24 mouse cellular contexts compared by ENCODE assay signal in the genomic region with DNA sequence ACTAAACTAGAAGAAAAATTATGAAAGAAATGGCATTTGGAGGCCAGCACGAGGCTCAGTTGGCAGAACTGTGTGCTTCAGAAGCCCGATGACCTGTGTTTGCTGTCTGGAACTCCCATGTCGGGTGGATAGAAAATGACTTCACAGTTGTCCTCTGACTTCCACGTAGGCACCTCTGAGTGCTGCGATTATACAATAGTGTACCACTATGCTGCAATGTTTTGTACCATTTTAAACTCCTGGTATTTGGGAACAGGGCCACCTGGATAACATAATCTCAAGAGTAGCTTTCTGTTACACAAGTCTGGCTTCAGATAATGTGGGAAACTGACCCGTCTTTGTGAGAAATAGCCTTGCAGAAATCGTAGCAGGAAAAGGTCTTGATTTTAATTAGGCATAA.
"Had no signal": no experiment of that assay in that cellular context is flagged by ENCODE, and none has a peak within 500 bp of the region (broad histone marks: within the 10 kb centered on the region; RNA-seq: fewer than 3 reads in every experiment).

No protein-coding gene starts in this region.

- H3K4me1 ChIP-seq: heart, embryonic 13.5 days; heart, embryonic 15.5 days; hindbrain, embryonic 13.5 days; hindbrain, embryonic 15.5 days; kidney, embryonic 15.5 days; limb, embryonic 13.5 days; limb, embryonic 15.5 days; liver, embryonic 13.5 days had no signal

- H3K9me3 ChIP-seq: heart, embryonic 13.5 days; heart, embryonic 15.5 days; hindbrain, embryonic 13.5 days; hindbrain, embryonic 15.5 days; kidney, embryonic 15.5 days; limb, embryonic 13.5 days; limb, embryonic 15.5 days; liver, embryonic 13.5 days had no signal

- ATAC-seq: hindbrain, postnatal 0 days; intestine, embryonic 16.5 days had no signal

- H3K9ac ChIP-seq: heart, embryonic 13.5 days; heart, embryonic 15.5 days; hindbrain, embryonic 13.5 days; hindbrain, embryonic 15.5 days; kidney, embryonic 15.5 days; limb, embryonic 13.5 days; limb, embryonic 15.5 days; liver, embryonic 13.5 days had no signal

- H3K27ac ChIP-seq: heart, embryonic 13.5 days; heart, embryonic 15.5 days; hindbrain, embryonic 13.5 days; hindbrain, embryonic 15.5 days; hindbrain, postnatal 0 days; kidney, embryonic 15.5 days; kidney, postnatal 0 days; limb, embryonic 13.5 days; limb, embryonic 15.5 days; liver, embryonic 13.5 days had no signal

- H3K4me2 ChIP-seq: heart, embryonic 11.5 days; heart, embryonic 13.5 days; heart, embryonic 15.5 days; hindbrain, embryonic 13.5 days; hindbrain, embryonic 15.5 days; kidney, embryonic 15.5 days; limb, embryonic 13.5 days; limb, embryonic 15.5 days; liver, embryonic 13.5 days had no signal

- DNase-seq: gastrocnemius, postnatal 14 days; gastrocnemius, postnatal 36 days; heart, postnatal 14 days; heart, postnatal 36 days; kidney, adult 11 months; kidney, adult 2 months; kidney, adult 9 months; kidney, postnatal 14 days; kidney, postnatal 36 days; layer of hippocampus, adult 9-11 months; layer of hippocampus, postnatal 36 days; left cerebral cortex, postnatal 4 days; liver, embryonic 13.5 days had no signal

- H3K4me3 ChIP-seq: heart, embryonic 13.5 days; heart, embryonic 15.5 days; hindbrain, embryonic 13.5 days; hindbrain, embryonic 15.5 days; kidney, embryonic 15.5 days; limb, embryonic 13.5 days; limb, embryonic 15.5 days; liver, embryonic 13.5 days had no signal

- H3K27me3 ChIP-seq: heart, embryonic 13.5 days; heart, embryonic 15.5 days; hindbrain, embryonic 13.5 days; hindbrain, embryonic 15.5 days; kidney, embryonic 15.5 days; limb, embryonic 13.5 days; limb, embryonic 15.5 days; liver, embryonic 13.5 days had no signal
